Mouse (Mus musculus): ENCODE data around the gene S1pr3.

DNA sequence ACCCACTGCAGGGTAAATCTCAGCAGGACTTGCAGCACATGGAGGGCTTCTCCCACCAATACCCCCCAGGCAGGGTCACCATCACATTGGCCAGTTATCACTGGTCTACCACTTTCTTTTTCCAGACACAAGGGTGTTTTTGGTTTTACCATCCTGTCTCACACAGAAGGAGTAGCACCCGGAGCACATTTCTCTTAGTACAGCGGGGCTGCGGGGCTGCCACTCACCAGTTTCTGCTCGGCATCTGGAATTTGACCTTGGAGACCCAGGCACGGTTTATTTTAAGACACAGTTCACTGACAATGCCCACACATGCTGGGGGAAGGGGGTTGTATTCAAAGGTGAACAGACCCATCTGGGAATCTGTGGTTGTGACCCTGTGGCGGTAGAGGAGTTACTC, 28.8 kb upstream of the S1pr3 start:
- TF ChIP-seq CTCF (IDR thresholded peaks at IDR 0.05; ENCODE audit: insufficient read depth, low read length), result no peak
- no peak for TF ChIP-seq POLR2A (IDR thresholded peaks at IDR 0.05; ENCODE audit: borderline replicate concordance, extremely low read depth, low read depth, low read length)

All from lung, adult 2 months (tissue).